ENCODE assay signal across 8 mouse cellular contexts in genomic region chr9:63745821-63746632, GRCm38 (mm10). TPM values are rescaled to one million over a fixed set of nuclear protein-coding genes. Genes with fewer than 3 reads are reported as not detected.
DNase-seq lines count a peak whose midpoint lies in the region; ATAC-seq lines count a peak whose summit lies in the region.

No protein-coding gene starts in this region.

- no peak overlapping the region for H3K4me3 ChIP-seq in heart, embryonic 11.5 days (ENCODE audit: low read depth, low read length)
- no peak overlapping the region for H3K4me3 ChIP-seq in hindbrain, embryonic 16.5 days (ENCODE audit: low read length)
- no peak overlapping the region for H3K4me3 ChIP-seq in liver, embryonic 13.5 days (replicated peaks)

- ATAC-seq in heart, embryonic 11.5 days (replicated peaks; ENCODE audit: insufficient number of reproducible peaks, low FRiP score, low TSS enrichment), result no peak
- no peak for ATAC-seq in hindbrain, embryonic 16.5 days
- peak; percentile 80 for ATAC-seq in liver, embryonic 13.5 days (ENCODE audit: low read depth)

- H3K9ac ChIP-seq in heart, embryonic 11.5 days (ENCODE audit: low read depth, low read length), result peak overlapping the region; percentile 23; the same call in 1 of the 2 replicates
- peak overlapping the region; percentile 35; the same call in 1 of the 2 replicates for H3K9ac ChIP-seq in hindbrain, embryonic 16.5 days (ENCODE audit: low read depth, low read length)
- H3K9ac ChIP-seq in liver, embryonic 13.5 days, result peak overlapping the region; percentile 41

- DNase-seq in heart, postnatal 25 days (ENCODE audit: low spot score), result no peak
- peak; percentile 41 for DNase-seq in adrenal gland, adult 8-10 months
- DNase-seq in liver, embryonic 13.5 days, result peak; percentile 52
- no peak for DNase-seq in thymus, postnatal 4 days
- no peak for DNase-seq in testis, postnatal 14 days (ENCODE audit: low spot score)
- DNase-seq in testis, postnatal 10 days (ENCODE audit: low spot score), result no peak

- intact Hi-C loops in heart, postnatal 25 days (cut with DNase I), result no loop called here

- H3K27ac ChIP-seq in heart, embryonic 11.5 days (ENCODE audit: low read depth, low read length), result peak overlapping the region; percentile 73
- H3K27ac ChIP-seq in hindbrain, embryonic 16.5 days (ENCODE audit: low read depth, low read length), result no peak overlapping the region
- H3K27ac ChIP-seq in liver, embryonic 13.5 days, result peak overlapping the region; percentile 58

- 25% methylated on average over 19 of the region's 19 CpGs for WGBS in heart, embryonic 11.5 days (ENCODE audit: insufficient replicate concordance)
- 47% methylated on average over 19 of the region's 19 CpGs for WGBS in hindbrain, embryonic 16.5 days
- 52% methylated on average over 19 of the region's 19 CpGs for WGBS in liver, embryonic 13.5 days (ENCODE audit: insufficient replicate concordance)

- H3K4me2 ChIP-seq in heart, embryonic 11.5 days, result peak overlapping the region; percentile 42
- 0 out of 2 replicates have a peak overlapping the region, but pooled peaks have one; percentile 5 for H3K4me2 ChIP-seq in hindbrain, embryonic 16.5 days (ENCODE audit: low read length)
- peak overlapping the region; percentile 29 for H3K4me2 ChIP-seq in liver, embryonic 13.5 days

- H3K27me3 ChIP-seq in heart, embryonic 11.5 days (ENCODE audit: control insufficient read depth, insufficient read depth, low read length), result no peaks in the 10 kb centered on the region
- no peaks in the 10 kb centered on the region for H3K27me3 ChIP-seq in hindbrain, embryonic 16.5 days (replicated peaks; ENCODE audit: control insufficient read depth, insufficient read depth, low read length)
- no peaks in the 10 kb centered on the region for H3K27me3 ChIP-seq in liver, embryonic 13.5 days

- no peaks in the 10 kb centered on the region for H3K9me3 ChIP-seq in heart, embryonic 11.5 days (replicated peaks; ENCODE audit: control insufficient read depth, low read length)
- H3K9me3 ChIP-seq in hindbrain, embryonic 16.5 days (ENCODE audit: control insufficient read depth, low read length), result no peaks in the 10 kb centered on the region
- H3K9me3 ChIP-seq in liver, embryonic 13.5 days (replicated peaks), result no peaks in the 10 kb centered on the region

- no peaks in the 10 kb centered on the region for H3K36me3 ChIP-seq in heart, embryonic 11.5 days (ENCODE audit: control insufficient read depth, insufficient read depth, low read length)
- no peaks in the 10 kb centered on the region for H3K36me3 ChIP-seq in hindbrain, embryonic 16.5 days (ENCODE audit: control insufficient read depth, insufficient read depth, low read length)
- H3K36me3 ChIP-seq in liver, embryonic 13.5 days, result no peaks in the 10 kb centered on the region

- peaks cover 88% of the 10 kb centered on the region for H3K4me1 ChIP-seq in heart, embryonic 11.5 days (ENCODE audit: control insufficient read depth, insufficient read depth, low read length)
- H3K4me1 ChIP-seq in hindbrain, embryonic 16.5 days (ENCODE audit: control insufficient read depth, insufficient read depth, low read depth, low read length), result peaks cover 47% of the 10 kb centered on the region
- H3K4me1 ChIP-seq in liver, embryonic 13.5 days (replicated peaks), result peaks cover 98% of the 10 kb centered on the region

RNA-seq across cellular contexts. Expression of gene Smad3, which starts 11.8 kb away (rescaled TPM):
- polyA plus RNA-seq in heart, embryonic 11.5 days (2014; fragmentation: Nextera tagmentation; extraction: Ambion mirVana), result 9.7 and 11.4 TPM in 2 replicates
- 10 to 100 TPM; 14.0 to 14.5 TPM for total RNA-seq in heart, postnatal 25 days (2021)
- total RNA-seq in adrenal gland, adult 8-10 months (2022), result 10 to 100 TPM; 27.0 to 49.6 (median 37.1) TPM
- polyA plus RNA-seq in hindbrain, embryonic 16.5 days (2015; fragmentation: Nextera tagmentation; extraction: Ambion mirVana), result 7.7 and 9.3 TPM in 2 replicates
- polyA plus RNA-seq in liver, embryonic 13.5 days (2015; fragmentation: Nextera tagmentation; extraction: Ambion mirVana), result 2.7 and 3.0 TPM in 2 replicates

Comparison
In these comparisons a context has a peak if more than half of its experiments do, and no peak if none do; other contexts are left out.
1. DNase-seq: peak in adrenal gland, adult 8-10 months (single experiment) and liver, embryonic 13.5 days (single experiment); none in heart, postnatal 25 days (single experiment), thymus, postnatal 4 days (single experiment), testis, postnatal 14 days (single experiment) and testis, postnatal 10 days (single experiment).
2. Peak in every context shown above with its lines, with median percentiles within 50 percentile points of each other: H3K4me2 ChIP-seq and H3K9ac ChIP-seq.